Mouse (Mus musculus) frontal cortex, adult (tissue): ENCODE measurements around the gene Cobl.

Experiments used
- ATAC-seq: cut with Nextera tagmentation; 2 replicates; pipeline ENCODE4 v1.9.2; 2017; ENCODE audit warnings: mild to moderate bottlenecking, moderate library complexity, mixed read lengths; ENCODE audit not compliant: low TSS enrichment

Gene Cobl

DNA sequence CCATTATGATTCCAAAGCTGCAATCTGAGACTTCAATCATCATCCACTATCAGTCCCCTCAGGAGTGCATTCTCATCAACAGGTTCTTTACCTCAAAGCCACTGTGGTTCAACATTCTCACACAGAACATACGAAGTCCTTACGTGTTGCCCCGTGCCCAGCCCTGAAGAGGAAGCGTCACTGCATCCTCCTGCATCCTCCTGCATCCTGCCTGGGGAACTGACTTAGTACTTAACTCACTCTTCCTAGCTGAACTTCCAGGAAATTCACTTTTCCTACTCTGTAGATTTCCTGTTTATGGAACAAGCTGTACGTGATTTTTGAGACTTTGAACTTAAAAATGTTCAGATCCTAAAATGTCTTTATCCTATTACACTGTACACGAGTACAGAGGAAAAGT lies 153.3 kb downstream of the Cobl start:
- ATAC-seq, result no peak

DNA sequence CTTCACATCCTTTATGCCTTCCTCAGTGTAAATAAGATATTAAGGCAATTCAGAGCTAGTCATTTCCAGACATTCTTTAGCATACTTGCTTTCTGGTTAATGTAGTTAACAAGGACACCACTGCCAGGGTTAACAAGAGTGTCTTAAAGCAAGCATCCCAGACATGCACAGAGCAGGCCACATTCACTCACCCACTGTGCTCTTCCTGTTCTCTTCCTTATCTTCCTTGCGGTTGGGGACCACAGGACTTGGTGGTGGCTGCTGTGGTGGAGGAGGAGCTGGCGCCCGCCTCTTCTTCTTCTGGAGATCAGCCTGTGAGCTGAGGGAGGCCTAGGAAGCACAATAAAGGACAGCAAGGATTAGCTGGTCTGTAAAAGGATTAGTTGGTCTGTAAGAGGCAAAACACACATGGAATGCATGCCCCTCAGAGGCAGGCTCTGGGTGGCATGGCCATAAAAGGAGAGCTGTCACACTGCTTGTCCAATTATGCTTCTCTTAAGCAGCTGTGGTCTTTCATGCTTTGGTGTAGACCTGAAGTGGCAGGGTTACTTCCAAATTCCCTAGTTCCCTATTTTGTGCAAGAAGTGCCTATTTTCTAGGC lies 155.2 kb downstream of the Cobl start:
- peak; percentile 70 for ATAC-seq

DNA sequence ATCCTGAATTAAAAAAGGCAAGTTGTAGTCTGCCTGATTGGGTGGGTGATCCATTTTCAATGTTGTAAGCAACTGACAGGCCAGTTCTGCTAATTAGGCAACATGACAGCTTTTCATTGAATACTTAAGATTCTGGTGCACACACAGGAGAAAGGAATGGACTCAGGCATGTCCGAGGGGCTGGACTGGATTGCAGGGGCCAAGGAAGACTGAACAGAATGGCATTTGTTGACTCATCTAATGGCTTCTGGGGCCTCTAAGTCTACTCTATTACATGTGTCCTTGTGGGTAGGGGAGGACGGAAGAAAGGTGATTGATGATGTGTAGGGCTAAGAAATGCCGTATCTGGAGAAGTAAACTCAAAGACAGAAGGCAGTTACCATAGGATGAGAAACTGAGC lies 159.9 kb downstream of the Cobl start:
- no peak for ATAC-seq

DNA sequence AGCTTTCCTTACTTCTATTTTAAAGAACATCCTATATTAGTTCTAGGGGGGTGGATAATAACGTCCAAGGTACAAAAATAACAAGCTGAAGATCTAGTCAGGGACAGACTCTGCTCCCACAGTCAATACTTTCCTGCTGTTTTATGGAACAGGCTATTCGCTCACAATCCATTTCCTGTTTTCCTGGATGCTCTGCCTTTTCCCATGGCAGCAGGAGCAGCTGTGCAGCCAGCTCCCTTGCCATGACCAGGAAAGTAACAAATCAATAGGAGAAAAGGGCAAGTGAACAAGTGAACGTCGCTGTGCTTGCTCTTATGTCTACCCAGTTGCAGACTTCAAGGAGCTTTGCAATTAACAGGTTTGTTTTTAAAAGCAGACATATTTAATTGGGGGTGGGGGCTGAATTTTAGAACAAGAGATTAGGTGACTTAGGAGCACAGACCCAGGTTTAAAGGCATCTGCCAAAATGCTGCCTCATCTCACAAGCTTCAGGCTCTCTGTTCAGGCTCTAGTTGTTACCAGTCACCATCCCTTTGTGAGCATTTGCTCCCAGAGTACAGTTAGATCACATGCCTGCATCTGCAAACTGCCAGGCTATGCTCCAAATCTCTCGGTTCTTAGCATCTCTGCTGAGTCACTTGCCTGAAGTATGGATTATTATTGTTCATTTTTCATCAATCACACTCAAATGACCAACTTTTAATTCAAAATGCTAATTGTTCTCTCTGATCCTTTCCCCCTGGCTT lies 164.9 kb downstream of the Cobl start:
- peak; percentile 87 for ATAC-seq

DNA sequence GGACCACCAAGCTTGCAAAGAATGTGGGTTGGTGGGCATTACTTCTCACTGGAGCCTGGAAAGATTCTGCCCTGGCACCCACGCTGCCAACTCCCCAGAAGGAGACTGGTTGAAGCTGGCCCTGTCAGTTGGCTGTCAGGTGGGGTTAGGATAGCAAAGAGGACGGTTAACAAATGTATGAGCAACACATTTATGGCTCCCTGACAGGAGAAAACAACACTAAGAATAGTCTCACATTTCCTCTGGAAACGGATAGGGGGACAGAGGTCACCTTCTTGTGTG lies 173.2 kb downstream of the Cobl start:
- ATAC-seq, result peak; percentile 44

DNA sequence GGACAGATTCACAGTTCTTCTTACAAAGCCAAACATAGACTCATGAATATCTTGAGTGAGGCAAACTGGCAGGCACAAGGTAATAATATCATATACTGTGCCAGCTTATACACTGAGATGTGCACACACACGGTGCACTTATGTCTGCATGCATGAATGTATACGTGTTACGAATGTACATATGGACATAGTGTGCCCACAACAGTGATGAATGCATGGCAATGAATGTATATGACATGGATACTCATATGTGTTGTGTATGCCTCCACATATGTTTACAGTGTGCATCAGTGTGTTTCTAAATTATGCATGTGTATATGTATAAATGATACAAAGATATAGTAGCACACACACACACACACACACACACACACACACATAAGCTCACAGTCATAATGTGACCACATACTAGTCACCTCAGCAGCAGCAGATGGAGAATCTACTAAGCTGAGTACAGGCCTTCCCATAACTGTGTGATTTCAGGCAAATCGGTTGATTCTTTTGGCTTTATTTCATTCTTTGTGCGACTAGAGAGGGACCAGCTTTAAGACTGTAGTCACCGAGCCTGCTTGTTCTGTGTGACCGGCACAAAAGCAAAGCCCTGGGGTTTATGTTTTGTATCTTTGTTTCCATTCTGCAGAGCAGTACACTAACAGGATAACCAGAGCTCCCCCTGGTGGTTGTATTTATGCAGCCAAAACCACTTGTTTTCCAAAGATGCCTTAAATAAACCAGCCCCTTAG lies 173.7 kb downstream of the Cobl start:
- ATAC-seq, result peak; percentile 71

DNA sequence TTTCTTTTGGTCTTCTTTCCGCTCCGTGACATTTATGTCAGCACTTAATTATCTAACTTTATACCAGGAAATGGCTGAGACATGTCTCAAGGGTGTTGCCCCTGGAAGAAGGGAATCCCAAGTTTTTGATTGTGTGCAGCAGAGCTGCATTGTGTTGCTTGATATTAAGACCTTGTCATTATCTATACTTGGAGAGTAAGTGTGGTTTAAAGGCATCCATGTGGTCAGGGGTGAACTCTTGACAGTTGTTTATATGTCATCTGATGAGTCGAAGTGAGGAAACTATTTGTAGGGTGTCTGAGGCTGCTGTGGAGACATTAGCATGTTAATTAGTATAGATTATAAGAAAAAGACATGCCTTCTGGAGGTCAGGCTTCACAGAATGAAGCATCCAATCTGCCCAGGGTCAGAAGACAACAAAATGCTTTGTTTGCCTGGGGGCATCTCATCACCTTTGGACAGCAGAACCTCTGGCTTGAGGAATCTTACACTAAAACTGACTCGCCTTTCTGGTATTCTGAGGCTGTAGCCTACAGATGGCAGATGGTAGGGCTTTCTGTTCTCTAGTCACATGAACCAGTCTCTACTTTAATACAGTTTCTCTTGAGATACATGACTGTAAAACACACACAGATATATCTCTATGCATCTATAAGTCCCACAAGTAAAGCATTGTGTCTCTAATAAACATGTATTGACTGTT lies 179.3 kb downstream of the Cobl start:
- no peak for ATAC-seq

DNA sequence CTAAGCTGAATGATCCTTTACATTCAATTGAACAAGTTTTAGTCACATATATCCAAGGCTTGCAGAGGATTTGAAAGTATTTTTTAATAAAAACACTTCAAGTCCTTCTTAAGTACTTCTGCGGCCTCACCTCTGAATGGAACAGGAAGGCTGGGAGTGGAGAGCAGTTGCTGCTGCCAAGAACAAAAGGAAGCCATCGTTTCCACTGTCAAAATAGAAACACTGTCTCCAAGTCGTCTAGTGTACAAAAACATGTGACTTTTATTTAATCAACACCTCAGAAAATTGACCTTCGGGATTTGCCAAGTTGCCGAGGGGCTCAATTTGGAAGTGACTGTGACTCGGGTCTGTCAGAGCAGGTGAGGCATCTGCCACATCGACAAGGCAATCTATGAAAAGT lies 184.0 kb downstream of the Cobl start:
- ATAC-seq, result no peak

DNA sequence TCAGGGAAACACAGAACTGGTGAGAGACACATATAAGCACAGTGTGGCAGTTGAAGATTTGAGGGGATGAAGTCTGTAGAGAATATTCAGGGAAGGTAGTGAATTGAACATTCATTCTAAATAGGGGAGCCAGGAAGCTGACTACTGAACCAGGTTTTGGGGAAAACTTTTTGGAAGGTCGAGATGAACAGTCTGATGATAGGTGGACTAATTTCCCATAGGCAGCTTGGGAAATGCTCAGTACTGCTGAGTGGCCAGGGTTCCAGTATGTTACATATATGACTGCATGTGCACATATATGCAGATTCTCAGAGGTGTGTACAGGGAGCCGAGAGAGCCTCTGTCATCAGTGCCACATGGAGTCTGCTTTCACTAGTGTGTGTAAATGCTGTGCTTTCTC lies 190.5 kb downstream of the Cobl start:
- no peak for ATAC-seq

DNA sequence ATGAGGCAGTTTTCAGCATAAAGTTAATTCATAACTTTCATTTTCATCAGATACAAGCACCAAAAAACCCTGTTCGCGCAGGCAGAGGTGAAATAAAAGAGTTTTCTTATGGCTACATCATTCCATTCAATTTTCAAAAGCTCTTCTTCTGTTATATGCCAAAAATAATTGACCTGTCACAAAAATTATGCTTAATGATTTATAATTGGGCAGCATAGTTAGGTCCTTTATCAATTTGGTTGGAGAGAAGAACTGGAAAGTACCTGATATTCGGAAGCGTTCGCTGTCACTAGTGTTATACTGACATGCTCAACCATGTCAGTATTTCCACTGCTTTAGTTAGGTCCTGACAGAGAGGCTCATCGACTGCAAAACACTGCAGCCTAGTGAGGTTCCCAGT lies 191.0 kb downstream of the Cobl start:
- ATAC-seq, result no peak

DNA sequence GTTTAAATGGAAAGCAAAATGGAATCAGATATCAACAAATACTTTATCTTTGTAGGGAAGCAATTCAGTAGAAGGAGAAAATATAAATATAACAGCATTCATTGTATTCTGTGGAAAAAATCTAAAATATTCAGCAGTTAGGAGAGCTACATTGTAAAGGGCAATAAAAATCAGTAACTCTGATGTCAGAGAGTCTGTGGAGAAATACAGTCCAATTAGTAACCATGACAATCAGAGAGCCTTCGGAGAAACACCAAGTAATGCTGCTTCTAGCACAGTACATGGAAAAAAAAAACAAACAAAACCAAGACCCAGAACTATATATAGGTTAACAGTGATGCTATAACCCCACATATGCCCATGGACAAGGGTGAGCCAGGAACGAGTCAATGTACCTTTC lies 206.3 kb downstream of the Cobl start:
- 0 out of 2 replicates have a peak, but pooled peaks have one; percentile 11 for ATAC-seq

DNA sequence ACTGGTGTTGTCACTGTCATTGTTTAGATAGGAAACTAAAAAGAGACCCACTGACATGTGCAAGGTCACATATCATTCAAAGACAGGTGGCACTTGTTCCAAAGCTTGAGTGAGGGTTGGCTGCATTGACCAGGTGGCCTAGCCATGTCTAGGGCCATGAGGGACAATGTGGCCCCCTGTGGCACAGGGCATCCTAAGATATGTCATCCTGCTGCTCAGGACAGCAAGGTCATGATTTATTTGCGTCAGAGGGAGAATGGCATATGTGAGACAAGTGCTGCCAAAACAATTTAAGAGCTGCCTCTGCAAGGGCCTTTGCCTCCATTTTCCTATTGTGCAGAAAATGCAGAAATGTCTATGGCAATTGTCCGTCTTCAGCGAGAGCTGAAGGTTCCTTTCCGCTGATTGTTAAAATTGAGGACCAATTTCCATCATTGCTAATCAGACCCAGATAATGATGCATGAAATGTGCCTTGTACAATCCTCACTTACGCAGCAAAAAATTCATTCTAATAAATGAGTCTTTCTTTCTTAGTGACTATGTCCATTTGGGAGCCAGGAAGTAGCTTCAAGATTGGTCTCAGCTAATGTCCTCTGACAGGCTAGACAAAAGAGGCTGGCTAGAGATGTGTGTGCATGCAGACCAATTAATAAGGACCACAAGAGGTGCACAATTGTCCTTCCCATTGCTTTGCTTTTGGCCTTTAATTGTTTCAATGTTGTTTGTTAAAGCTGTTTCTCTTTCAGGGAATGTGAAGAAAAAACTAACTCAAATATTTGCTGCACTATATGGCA lies 207.2 kb downstream of the Cobl start:
- ATAC-seq, result no peak

DNA sequence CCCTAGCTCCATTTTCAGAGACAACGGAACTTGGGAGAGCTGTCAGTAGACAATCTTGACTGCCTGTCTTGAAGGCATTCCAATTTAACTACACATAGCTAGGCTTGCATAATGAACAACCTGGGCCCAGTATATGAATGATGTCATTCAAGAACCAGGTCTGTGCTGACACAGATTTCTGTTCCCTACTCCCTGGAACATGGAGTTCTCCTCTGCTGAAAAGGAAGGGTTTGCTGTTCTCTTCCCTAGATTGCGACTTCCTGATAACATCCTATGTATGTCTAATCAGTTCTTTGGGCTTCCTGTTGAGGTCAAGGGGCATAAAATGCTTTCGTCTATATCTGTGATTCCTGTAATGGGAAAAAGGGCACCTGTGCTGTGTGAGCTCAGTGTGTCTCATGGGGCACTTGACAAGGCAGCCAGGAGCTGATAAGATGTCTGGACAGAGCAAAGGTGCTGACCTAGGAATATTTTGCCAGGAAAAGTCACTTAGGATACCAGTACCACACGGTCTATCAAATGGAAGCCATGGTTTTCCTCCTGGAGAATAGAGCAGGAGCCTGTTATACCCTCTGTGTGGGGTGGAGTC lies 219.3 kb downstream of the Cobl start:
- ATAC-seq, result peak; percentile 75

DNA sequence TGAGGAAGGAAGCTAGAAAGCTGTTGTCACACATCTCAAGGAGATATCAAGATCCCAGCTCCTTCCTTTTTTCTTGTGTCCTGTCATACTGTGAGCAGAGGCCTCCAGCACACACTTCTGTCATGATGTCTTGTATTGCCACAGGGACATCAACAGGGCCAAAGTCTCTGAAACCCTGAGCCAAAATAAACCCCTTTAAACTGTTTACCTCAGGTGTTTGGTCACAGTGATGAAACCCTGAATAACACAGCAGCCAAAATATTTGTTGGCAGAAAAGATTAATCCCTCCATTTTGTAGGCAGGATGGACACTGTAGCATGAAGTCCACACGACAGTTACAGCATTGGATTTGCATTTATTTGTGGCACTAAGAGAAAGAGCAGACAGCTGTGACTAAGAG lies 228.4 kb downstream of the Cobl start:
- no peak for ATAC-seq

DNA sequence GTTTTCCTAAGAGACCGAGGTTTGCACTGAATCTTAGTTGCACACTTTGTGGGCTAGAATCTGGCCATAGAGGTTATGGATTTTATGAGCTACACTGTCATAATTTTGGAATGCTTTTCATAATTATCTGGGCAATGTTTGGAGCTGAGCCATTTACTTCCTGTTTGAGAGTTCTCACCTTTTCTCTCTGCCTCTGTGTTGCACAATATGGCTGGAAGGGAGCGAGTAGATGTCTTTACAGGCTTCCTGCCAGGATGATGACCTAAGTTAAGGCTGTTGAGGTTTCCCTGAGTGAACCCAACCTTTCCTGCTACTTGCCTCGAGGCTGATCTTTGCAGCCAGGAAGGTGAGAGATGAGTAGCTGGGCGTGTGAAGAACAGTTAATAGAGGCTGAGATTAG lies 229.9 kb downstream of the Cobl start:
- ATAC-seq, result no peak

DNA sequence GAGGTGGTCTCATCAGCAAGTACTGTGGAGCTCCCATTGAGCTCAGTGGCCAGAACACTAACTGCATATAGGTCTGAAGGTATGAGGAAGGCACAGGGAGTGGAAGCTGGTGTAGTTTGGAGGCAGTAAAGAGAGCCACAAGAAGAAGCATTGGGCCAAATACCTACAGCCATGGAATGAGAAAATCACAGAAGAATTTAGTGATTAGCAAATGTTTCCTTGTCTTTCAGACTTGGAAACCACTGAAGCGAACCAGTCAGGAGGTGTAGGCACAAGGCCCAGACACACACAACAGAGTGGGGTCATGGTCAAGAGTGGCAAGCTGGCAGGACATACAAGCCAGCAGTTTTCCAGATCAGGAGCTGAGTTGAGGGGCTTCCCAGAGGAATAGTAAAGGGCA lies 230.6 kb downstream of the Cobl start:
- no peak for ATAC-seq

DNA sequence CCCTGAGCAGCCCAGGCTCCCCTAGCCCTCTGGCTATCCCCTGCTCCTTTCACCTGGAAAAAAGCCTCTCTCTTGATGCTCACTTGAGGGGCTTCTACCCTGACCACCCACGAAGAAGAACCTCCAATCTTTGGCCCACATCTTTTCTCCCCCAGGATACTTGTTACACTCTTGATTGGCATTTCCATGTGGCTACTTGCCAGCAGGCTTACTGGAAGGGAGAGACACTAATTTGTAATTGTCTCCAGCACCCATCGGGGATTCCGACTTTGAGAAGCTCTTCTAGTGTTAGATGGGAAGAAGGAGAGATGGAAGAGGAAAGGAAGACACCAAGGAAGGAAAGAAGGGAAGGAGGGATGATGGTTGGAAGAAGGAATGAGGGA lies 232.0 kb downstream of the Cobl start:
- ATAC-seq, result peak; percentile 15; the same call in 1 of the 2 replicates

DNA sequence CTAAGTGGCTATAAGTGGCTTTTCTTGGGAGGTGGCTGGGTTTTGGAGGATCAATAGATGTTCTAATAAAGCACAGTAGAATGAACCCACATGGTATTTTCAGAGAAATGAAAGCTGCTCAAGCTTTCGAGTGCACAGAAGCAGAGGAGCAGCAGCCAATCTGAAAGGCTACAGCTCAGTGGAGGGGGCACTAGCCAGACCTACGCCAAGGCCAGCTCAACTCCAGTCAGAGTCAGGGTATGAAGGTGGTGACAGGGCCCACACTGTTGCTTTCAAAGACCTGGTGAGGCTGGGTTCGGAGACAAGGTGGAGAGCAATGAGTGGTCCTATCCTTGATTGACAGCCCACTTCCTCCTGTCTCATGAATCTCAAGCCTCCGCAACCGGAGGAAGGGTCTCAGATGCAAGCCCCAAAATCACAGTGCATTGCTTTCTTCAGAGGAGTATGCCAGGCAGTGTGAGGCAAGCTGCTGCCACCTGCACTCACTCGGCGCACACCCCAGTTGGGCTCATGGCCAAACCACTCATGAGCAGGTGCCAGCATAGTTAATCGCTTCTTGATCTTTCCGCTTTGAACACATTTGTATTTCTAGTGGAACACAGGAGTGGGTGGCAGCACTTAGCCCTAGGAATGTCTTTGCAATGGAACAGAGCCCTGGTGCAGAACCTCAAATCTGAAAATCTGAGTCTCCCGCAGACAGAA lies 232.6 kb downstream of the Cobl start:
- peak; percentile 83 for ATAC-seq

DNA sequence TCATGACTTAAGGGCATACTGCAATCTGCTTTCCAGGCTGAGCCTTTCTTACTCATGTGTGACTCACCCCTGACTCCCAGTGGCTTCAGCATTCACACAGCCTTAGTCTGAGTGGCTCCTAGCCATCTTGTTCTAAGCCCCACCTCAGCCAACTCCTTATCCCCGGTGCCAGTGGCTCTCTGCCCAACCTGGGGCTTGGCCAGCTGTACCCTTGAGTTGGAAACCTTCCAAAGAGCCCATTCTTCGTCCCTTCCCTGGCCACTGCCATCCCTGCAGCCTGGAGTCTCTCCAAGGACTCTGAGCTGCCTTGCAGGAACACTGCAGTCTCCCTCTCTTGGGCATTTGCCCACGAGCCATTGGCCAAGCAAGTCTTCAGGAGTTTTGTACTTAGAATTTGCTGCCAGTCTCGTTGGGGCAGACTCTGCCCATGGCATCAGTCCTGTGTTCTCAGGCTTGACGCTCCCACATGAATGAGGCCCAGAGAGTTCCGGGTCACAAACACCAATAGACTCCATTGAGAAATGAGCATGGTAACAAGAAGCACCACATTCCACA lies 233.2 kb downstream of the Cobl start:
- peak; percentile 48 for ATAC-seq

DNA sequence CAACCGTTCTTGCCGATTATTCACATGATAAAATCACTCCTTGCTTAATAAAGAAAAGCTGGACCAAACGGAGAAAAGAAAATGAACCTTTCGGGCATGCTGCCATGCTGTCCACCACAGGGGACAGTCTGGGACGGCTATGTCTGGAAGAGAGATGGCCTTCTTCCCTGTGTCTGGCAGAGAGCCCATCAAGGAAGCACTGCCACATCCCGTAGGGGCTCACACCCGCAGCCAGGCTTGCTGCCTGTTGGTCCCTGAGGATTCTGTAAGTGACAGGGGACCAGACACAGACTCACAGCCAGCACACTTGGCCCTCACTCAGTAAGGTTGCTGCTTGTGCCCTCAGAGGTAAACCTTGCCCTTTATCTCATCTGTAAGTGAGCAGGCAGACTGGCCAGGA lies 235.3 kb downstream of the Cobl start:
- no peak for ATAC-seq

DNA sequence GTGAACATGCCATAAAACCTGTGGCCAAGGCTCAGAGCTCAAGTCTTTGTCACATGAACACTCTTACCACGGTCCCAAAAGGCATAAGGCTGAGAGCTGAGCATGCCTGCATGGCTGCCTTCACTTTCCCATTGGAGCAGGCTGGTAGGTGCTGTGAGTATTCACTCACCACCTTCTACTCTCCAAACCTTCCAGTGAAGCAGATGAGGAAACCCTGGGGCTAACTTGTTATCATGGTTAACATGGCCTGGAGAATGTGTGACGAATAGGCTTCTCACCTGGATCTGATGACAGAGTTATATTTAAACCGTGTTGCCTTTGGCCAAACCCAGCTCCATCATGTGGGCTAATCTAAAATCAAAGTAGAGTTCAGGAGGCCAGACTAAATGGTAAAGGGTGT lies 237.4 kb downstream of the Cobl start:
- no peak for ATAC-seq
